Mouse (Mus musculus): ENCODE data around the gene Gm5089. TPM values are rescaled to one million over a fixed set of nuclear protein-coding genes. Genes with fewer than 3 reads are reported as not detected.

Gene Gm5089
- polyA plus RNA-seq, 1 experiment from 2014 or later, result not detected

DNA sequence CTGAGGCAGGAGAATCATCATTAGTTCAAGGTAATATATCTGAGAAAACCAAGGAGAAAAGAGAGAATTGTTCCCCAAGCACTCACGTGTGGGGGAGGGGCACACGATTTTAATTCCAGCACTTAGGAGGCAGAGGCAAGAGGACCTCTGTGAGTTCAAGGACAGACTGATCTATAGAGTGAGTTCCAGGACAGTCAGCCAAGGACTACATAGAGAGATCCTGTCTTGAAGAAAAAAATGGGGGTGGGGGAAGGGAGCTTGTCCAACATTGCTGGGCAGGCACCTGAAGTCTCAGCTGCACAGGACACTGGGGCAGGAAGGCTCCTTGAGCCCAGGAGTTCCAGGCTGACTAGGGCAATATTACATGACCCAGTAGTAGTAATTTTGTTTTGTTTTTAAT, 36.1 kb downstream of the Gm5089 start:
- Histone ChIP-seq H3K9me3 (ENCODE audit: control insufficient read depth, low read length) (no peaks in the 10 kb centered on the region), H3K36me3 (ENCODE audit: control insufficient read depth, insufficient read depth, low read length) (no peaks in the 10 kb centered on the region), H3K4me2 (ENCODE audit: low read depth, low read length) (no peak overlapping the region), H3K4me3 (ENCODE audit: low read length) (no peak overlapping the region), H3K27me3 (replicated peaks; ENCODE audit: control insufficient read depth, insufficient read depth, low read length) (0 out of 2 replicates have a peak, but pooled peaks cover 2% of the 10 kb centered on the region), H3K27ac (ENCODE audit: low read length) (no peak overlapping the region), H3K9ac (ENCODE audit: low read depth, low read length) (no peak overlapping the region), H3K4me1 (ENCODE audit: control insufficient read depth, insufficient read depth, low read length) (no peaks in the 10 kb centered on the region)
- ATAC-seq, result no peak
- 94% methylated on average over 2 of the region's 2 CpGs for WGBS

DNA sequence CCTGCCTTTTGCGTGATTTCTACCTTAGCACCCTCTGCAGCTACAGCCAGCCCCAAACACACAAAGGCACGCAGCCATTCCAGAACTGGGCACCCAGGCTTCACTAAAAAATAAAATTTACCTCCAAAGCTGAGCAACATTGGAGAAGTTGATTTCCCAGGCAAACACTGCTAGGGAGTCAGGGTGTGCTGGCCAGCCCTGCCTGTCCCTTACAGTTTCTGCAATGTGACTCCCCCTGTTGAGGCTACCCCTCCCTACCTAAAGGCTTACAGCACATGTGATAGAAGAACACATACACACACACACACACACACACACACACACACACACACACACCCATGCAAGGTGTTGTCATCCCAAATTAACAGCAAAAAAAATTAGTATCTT, 37.4 kb downstream of the Gm5089 start:
- peaks cover 3% of the 10 kb centered on the region; the same call in 1 of the 2 replicates for H3K27me3 ChIP-seq (replicated peaks; ENCODE audit: control insufficient read depth, insufficient read depth, low read length)
- no peaks in the 10 kb centered on the region for H3K4me1 ChIP-seq (ENCODE audit: control insufficient read depth, insufficient read depth, low read length)
- ATAC-seq, result no peak
- H3K36me3 ChIP-seq (ENCODE audit: control insufficient read depth, insufficient read depth, low read length), result no peaks in the 10 kb centered on the region
- H3K9me3 ChIP-seq (ENCODE audit: control insufficient read depth, low read length), result no peaks in the 10 kb centered on the region
- no peak overlapping the region for H3K27ac ChIP-seq (ENCODE audit: low read length)
- 77% methylated on average over 2 of the region's 2 CpGs for WGBS
- no peak overlapping the region for H3K4me3 ChIP-seq (ENCODE audit: low read length)
- H3K4me2 ChIP-seq (ENCODE audit: low read depth, low read length), result no peak overlapping the region
- no peak overlapping the region for H3K9ac ChIP-seq (ENCODE audit: low read depth, low read length)

DNA sequence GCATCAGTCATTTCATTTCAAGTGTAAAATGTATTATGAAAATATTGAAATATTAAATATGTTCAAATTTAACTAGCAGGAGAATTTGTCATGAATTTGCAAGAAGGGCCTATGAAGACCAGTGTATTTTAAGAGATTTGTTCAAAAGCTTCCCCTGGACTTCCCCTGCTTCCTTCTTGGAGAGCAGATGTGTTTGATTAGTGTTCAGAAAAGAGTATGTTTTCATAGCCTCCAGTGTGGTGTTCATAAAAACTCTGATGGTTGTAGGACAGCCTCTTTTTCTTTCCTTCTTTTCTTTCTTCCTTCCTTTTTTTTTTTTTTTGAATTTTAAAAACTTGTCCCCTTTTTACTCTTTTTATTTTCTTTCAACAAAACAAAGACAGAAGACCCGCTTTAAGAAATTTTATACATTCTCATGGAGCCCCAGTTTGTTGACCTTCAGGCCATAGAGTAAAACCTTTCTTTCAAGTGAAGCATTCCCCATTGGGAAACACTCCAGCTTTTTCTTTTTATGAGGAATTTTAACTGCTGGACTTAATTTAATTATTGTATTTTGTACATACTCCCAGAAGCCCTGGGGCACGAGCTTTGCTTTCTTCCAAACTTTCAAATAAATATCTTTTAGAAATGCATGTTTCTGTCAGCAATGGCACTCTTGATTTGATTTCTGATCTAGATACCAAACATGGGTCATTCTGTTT, 37.9 kb downstream of the Gm5089 start:
- Histone ChIP-seq H3K9ac (ENCODE audit: low read depth, low read length) (no peak overlapping the region), H3K36me3 (ENCODE audit: control insufficient read depth, insufficient read depth, low read length) (no peaks in the 10 kb centered on the region), H3K9me3 (ENCODE audit: control insufficient read depth, low read length) (no peaks in the 10 kb centered on the region), H3K4me1 (ENCODE audit: control insufficient read depth, insufficient read depth, low read length) (no peaks in the 10 kb centered on the region), H3K4me3 (ENCODE audit: low read length) (no peak overlapping the region), H3K27me3 (replicated peaks; ENCODE audit: control insufficient read depth, insufficient read depth, low read length) (peaks cover 9% of the 10 kb centered on the region; the same call in 1 of the 2 replicates), H3K27ac (ENCODE audit: low read length) (no peak overlapping the region), H3K4me2 (ENCODE audit: low read depth, low read length) (no peak overlapping the region)
- no peak for ATAC-seq
- WGBS, result 67% methylated on average over 2 of the region's 2 CpGs

DNA sequence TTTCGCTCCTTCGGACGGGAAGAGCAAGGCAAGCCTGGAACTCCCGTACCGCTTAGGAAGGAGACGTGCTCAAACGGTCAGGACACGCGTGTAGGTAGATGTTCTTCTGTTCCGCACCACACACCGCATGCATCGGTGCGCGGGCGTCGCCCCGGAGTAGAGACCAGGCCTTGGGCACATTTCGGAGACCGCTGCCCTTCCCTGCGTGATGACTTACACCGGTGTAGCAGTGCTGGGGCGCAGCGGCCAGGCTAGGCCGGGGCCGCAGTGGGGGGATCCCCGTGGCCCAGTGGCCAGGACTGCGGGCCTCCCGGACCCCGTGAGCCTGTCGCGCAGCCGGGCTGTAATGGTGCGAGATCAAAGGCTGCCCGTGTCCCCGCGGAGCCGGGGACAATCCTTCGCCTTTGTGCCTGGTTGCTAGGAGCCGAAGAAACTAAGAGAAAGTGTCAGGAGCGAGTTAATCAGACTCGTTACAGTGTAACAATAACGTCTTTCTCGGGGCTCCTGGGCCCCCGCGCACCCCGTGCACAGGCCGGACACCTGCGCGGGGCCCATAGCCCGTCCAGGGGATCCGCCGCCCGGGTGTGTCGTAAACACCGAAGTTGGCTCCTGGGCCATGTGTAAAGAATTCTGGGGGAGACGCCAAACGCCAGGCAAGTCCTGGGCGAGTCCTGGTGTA, 44.2 kb downstream of the Gm5089 start:
- H3K9ac ChIP-seq (ENCODE audit: low read depth, low read length), result peak overlapping the region; percentile 49
- peak; percentile 63 for ATAC-seq
- no peak overlapping the region for H3K27ac ChIP-seq (ENCODE audit: low read length)
- H3K4me3 ChIP-seq (ENCODE audit: low read length), result peak overlapping the region; percentile 42
- peaks cover 43% of the 10 kb centered on the region for H3K27me3 ChIP-seq (replicated peaks; ENCODE audit: control insufficient read depth, insufficient read depth, low read length)
- H3K9me3 ChIP-seq (ENCODE audit: control insufficient read depth, low read length), result no peaks in the 10 kb centered on the region
- 2% methylated on average over 58 of the region's 58 CpGs for WGBS
- peaks cover 8% of the 10 kb centered on the region for H3K4me1 ChIP-seq (ENCODE audit: control insufficient read depth, insufficient read depth, low read length)
- peak overlapping the region; percentile 73 for H3K4me2 ChIP-seq (ENCODE audit: low read depth, low read length)
- no peaks in the 10 kb centered on the region for H3K36me3 ChIP-seq (ENCODE audit: control insufficient read depth, insufficient read depth, low read length)

DNA sequence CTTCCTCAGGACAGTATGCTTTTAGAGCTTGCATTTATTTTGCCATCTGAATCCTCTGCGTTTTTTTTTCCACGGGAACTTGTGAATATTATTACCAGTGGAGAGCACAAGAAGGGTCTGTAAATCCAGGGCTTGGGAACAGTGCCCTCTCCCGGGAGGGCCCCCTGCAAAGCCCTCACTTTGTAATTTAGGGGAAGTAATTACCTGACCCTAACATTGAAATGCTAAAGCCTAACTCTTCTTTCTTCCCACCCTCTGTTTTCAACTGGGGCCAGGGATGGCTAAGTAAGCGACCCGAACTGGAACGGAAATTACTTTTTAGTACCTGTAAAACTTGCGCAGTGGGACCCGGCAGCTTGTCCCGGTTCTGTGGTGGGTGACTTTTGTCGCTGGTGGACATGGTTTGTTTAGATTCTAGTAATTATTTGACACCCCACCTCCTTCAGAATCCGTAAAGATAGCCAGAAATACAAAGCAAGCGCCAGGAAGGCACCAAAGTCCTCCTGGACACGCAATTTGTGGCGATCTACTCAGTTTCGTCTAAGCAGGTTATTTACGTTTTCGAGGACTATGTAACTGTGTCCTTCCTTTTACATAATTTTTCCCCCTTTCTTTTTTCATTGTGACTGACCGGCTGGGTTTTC, 44.9 kb downstream of the Gm5089 start:
- H3K36me3 ChIP-seq (ENCODE audit: control insufficient read depth, insufficient read depth, low read length), result no peaks in the 10 kb centered on the region
- H3K4me1 ChIP-seq (ENCODE audit: control insufficient read depth, insufficient read depth, low read length), result peaks cover 8% of the 10 kb centered on the region
- ATAC-seq, result no peak
- peak overlapping the region; percentile 49; the same call in 1 of the 2 replicates for H3K9ac ChIP-seq (ENCODE audit: low read depth, low read length)
- H3K4me3 ChIP-seq (ENCODE audit: low read length), result peak overlapping the region; percentile 42
- peak overlapping the region; percentile 73 for H3K4me2 ChIP-seq (ENCODE audit: low read depth, low read length)
- H3K9me3 ChIP-seq (ENCODE audit: control insufficient read depth, low read length), result no peaks in the 10 kb centered on the region
- H3K27me3 ChIP-seq (replicated peaks; ENCODE audit: control insufficient read depth, insufficient read depth, low read length), result peaks cover 43% of the 10 kb centered on the region
- WGBS, result 3% methylated on average over 18 of the region's 18 CpGs
- no peak overlapping the region for H3K27ac ChIP-seq (ENCODE audit: low read length)

DNA sequence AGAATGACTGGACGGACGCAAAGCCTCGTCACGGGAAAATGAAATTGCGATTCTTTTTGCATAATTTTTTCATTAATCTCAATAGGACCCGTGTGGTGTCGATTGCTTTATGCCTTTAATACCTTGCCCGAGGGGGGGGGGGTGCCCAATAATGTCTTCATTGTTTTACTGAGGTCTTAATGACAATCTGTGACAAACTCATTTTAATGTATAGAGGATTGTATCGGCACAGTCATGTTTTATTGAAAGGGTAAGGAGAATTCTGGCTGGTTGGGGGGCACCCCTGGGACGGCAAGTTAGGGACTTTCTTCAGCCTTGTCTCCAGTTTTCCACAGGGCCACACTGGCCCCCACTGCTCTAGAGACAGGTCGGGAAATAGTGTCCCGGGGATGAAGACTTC, 45.7 kb downstream of the Gm5089 start:
- H3K4me3 ChIP-seq (ENCODE audit: low read length), result no peak overlapping the region
- 59% methylated on average over 12 of the region's 12 CpGs for WGBS
- peaks cover 43% of the 10 kb centered on the region for H3K27me3 ChIP-seq (replicated peaks; ENCODE audit: control insufficient read depth, insufficient read depth, low read length)
- no peaks in the 10 kb centered on the region for H3K9me3 ChIP-seq (ENCODE audit: control insufficient read depth, low read length)
- H3K36me3 ChIP-seq (ENCODE audit: control insufficient read depth, insufficient read depth, low read length), result no peaks in the 10 kb centered on the region
- H3K27ac ChIP-seq (ENCODE audit: low read length), result no peak overlapping the region
- H3K4me2 ChIP-seq (ENCODE audit: low read depth, low read length), result no peak overlapping the region
- no peak overlapping the region for H3K9ac ChIP-seq (ENCODE audit: low read depth, low read length)
- H3K4me1 ChIP-seq (ENCODE audit: control insufficient read depth, insufficient read depth, low read length), result peaks cover 8% of the 10 kb centered on the region
- ATAC-seq, result no peak

DNA sequence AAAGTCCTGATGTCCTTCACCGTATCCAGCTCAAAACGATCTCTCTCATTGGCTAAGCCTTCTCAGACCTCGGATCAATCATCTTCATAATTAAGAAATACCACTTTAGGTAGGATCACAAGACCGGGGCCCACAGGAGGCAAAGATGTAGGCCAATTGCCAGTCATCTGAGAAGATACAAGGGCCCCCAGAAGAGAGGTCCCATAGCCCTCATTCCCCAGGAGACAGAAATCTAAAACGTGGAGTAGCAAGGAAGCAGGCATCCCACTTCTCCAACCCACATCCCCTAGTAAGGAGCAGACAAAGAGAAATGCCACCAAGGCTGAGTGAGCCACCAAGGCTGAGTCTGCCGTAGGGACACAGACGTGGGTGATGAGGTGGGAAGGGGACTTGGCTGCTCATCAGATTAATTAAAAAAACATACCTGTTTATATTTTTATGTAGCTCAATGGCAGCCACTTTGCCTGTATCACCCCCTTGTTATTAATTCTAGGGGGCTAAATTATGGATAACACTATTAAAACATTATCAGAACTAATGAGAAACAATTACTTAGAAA, 46.2 kb downstream of the Gm5089 start:
- Histone ChIP-seq H3K36me3 (ENCODE audit: control insufficient read depth, insufficient read depth, low read length) (no peaks in the 10 kb centered on the region), H3K4me3 (ENCODE audit: low read length) (no peak overlapping the region), H3K9me3 (ENCODE audit: control insufficient read depth, low read length) (no peaks in the 10 kb centered on the region), H3K27me3 (replicated peaks; ENCODE audit: control insufficient read depth, insufficient read depth, low read length) (peaks cover 40% of the 10 kb centered on the region), H3K4me1 (ENCODE audit: control insufficient read depth, insufficient read depth, low read length) (peaks cover 8% of the 10 kb centered on the region), H3K9ac (ENCODE audit: low read depth, low read length) (no peak overlapping the region), H3K4me2 (ENCODE audit: low read depth, low read length) (no peak overlapping the region), H3K27ac (ENCODE audit: low read length) (no peak overlapping the region)
- ATAC-seq, result no peak
- 81% methylated on average over 7 of the region's 7 CpGs for WGBS

DNA sequence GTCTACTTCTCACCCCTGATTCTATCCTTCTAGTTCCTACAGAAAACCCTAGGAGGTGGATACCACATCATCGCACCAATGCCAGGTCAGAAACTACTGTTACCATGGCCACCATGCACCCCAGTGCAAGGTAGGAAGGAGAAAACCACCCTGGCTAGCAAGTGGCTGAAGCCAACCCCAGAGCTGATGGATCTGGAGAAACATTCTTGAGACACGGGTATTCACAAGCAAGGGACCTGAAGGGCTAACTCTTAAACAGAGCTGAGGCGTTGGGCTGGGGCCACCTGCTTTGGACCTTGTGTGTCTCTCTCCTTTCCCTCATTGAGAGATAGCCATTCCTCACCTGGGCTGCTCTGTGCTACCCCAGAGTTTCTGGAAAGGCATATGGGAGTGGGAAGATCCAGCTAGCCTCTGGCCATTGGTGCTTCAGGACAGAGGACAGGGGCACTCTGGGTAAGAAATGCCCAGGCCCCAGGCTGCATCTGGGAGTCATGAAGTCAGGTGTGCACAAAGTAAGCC, 47.4 kb downstream of the Gm5089 start:
- WGBS, result 78% methylated on average over 3 of the region's 3 CpGs
- no peak overlapping the region for H3K9ac ChIP-seq (ENCODE audit: low read depth, low read length)
- H3K36me3 ChIP-seq (ENCODE audit: control insufficient read depth, insufficient read depth, low read length), result no peaks in the 10 kb centered on the region
- H3K9me3 ChIP-seq (ENCODE audit: control insufficient read depth, low read length), result no peaks in the 10 kb centered on the region
- no peak overlapping the region for H3K4me2 ChIP-seq (ENCODE audit: low read depth, low read length)
- H3K27me3 ChIP-seq (replicated peaks; ENCODE audit: control insufficient read depth, insufficient read depth, low read length), result peaks cover 39% of the 10 kb centered on the region
- H3K4me1 ChIP-seq (ENCODE audit: control insufficient read depth, insufficient read depth, low read length), result peaks cover 8% of the 10 kb centered on the region
- no peak overlapping the region for H3K4me3 ChIP-seq (ENCODE audit: low read length)
- ATAC-seq, result no peak
- no peak overlapping the region for H3K27ac ChIP-seq (ENCODE audit: low read length)

DNA sequence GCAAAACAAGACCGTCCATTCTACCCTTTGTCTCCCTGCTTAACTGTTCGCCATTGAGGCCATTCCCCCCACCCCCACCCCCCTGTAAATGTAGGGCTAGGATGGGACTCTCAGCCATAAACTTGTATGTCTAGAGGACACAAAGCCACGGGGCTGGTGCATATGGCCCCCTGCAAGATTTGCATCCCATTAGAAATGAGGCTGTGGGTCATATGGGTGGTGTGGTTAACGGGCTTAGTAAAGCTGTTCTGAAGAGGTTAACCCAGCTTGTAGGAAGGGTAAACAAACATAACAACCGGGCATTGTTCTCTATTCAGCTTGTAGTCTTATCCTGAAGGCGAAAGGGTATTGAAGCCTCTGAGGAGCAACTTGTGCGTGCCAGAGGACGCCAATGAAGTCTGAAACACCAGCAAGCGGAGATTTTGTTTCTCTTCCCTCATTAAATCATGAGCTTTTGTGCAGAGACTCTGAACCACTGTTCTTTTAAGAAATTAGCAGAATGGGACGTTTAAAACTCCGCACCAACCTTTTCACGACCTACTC, 48.1 kb downstream of the Gm5089 start:
- Histone ChIP-seq H3K27me3 (replicated peaks; ENCODE audit: control insufficient read depth, insufficient read depth, low read length) (peaks cover 32% of the 10 kb centered on the region), H3K9me3 (ENCODE audit: control insufficient read depth, low read length) (no peaks in the 10 kb centered on the region), H3K27ac (ENCODE audit: low read length) (no peak overlapping the region), H3K9ac (ENCODE audit: low read depth, low read length) (no peak overlapping the region), H3K36me3 (ENCODE audit: control insufficient read depth, insufficient read depth, low read length) (no peaks in the 10 kb centered on the region), H3K4me3 (ENCODE audit: low read length) (no peak overlapping the region), H3K4me2 (ENCODE audit: low read depth, low read length) (no peak overlapping the region), H3K4me1 (ENCODE audit: control insufficient read depth, insufficient read depth, low read length) (peaks cover 8% of the 10 kb centered on the region)
- 56% methylated on average over 12 of the region's 12 CpGs for WGBS
- ATAC-seq, result no peak

All from intestine, embryonic 16.5 days (tissue).